Mouse (Mus musculus) natural killer cell, adult 2 months (primary cell): Measurements from ENCODE around the gene Zfp990.
"Not testable (repeated sequence)": the region's sequence is repeated elsewhere in the genome, so short reads cannot be mapped to it uniquely, and the experiment has no call there.

Experiments
- DNase-seq, 2 experiments: peaks; one replicate each; pipeline ENCODE4 v3.0.0; 2022; ENCODE audit warnings: low spot score in 2 of 2

Zfp990 gene

DNA sequence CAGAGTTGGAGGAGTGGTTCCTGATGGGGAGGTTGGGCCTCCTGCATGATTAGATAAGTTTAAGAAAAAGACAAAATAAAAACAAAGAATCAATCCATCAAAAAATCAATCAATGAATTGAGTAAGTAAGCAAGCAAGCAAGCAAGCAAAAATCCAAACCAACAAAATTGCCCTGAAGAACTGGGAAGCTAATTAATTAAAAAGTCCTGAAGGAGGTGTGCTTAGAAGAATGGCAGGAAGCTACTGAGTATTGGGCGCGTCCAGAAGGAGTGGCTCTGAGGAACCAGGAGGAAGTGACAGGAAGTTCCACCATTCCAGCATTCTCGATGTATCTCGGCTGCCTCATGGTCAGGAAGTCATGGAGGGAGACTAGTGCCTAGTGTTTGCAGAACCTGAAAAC, at the start of gene Zfp990:
Zfp990 (plus strand) TSS at position 301 of the 400 bp plus-strand sequence.
- not testable (repeated sequence) for DNase-seq

DNA sequence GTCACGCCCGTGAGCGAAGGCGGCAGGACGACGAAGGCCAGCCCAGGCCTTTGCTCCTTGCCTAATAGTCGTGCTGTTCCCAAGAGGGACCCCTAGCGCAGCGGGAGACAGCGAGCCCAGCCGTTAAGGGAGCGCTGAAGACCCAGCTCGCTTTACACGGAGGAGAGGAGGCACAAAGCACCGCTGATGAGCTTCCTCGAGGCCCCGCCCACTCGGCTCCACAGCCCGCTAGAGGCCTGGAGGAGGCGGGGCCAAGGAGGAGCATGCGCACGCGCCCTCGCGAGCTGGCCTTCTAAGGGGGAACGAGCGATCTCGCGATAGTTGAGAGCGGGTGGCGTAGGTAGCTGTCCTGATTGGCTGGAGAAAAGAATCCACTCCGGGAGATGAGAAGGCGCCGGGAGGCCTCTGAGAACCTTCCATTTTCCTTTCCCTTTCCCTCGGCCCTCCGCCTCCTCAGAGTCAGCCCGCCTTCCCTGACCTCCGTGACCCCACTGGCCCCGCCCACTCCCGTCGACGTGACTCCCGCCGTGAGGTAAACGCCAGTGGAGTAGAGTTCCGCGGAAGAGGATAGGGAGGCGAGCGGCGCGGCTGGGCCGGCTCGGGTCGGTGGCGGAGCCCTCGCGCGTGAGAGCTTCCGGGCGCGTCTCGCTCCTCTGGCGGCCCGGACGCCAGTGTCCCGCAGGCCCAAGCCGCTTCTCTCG, 46.9 kb upstream of the Zfp990 start:
- DNase-seq = peak in 1 of 2 experiments; percentile 14

DNA sequence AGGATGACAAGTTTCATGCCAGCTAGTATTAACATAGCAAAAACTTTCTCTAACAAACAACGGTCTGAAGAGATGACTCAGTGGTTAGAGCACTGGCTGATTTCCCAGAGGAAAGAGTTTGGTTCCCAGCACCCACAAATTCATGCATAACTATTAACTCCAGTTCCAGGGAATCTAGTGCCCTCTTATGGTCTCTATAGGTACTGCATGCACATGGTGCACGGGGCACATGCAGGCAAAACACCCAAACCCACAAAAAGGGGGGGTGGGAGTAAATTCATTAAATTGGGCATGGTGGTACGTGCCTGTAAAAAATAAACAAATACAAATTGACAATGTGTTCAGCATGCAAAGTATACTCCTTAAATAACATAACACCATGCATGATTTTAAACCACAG, 32.4 kb upstream of the Zfp990 start:
- DNase-seq = no peak

DNA sequence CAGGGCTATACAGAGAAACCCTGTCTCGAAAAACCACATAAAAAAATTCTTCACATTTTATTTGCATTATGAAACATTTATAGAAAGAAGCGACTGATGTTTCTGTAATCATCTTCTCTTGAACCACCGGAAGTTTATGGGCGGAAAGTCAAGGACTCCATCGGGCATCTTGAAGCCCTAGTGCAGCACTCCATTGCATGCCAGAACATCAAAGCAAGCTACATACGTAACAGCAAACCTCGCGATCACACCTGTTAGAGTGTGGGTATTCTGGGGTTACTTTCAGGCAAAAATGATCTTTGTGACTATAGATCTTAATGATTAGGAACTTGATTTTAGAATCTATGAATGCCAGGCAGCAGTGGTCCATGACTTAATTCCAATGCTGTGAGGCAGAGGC, 29.9 kb upstream of the Zfp990 start:
- DNase-seq = not testable (repeated sequence)

DNA sequence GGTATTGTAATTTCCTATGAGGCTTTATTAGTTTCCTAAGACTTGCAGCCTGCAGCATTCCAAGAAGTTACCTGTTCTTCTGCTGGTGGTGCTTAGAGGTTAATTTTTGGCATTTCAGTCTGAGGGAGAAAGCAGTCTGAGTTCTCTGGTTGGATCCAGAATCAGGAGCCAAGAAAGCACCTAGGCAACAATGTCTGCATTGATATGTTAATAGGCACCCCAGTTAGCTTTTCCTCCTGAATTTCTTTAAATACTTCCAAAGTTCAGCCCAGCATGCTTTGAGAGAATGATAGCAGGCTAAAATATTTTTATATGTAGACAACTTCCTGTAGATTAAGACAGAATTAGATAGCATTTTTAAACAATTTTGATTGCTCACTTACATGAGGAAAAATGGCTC, 21.2 kb upstream of the Zfp990 start:
- DNase-seq = no peak

DNA sequence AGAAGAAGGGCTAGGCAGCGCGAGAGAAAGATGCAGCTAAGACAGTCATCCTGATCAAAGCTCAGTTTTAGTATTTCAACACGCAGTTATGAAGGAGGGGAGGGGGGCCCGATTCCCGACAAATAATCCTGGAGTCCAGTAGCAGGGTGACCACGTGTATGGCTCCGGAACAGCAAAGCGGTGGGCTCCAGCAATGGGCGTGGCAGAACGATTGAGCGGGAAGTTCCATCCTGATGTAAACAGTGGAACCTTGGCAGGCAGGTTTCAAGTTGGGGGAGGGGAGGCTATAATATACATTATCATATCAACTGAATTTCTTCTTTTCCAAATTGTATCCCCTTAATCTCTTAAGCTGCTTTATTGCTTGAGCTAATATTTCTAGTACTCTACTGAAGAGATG, 18.4 kb upstream of the Zfp990 start:
- DNase-seq = no peak

DNA sequence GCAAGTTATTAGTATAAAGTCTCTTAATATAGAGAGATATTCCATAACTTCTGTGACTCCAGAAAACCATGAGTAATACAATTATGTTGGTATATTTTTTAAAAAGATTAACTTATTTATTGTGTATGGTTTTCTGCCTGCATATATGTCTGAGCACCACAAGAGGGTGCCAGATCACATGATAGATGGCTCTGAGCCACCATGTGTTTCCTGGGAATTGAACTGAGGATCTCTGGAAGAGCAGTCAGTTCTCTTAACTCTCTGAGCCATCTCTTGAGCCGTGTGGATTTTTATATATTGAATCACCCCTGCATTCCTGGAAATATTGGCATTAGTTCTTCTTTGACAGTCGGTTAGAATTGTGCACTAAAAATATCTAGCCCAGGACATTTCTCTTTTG, 17.2 kb upstream of the Zfp990 start:
- DNase-seq = not testable (repeated sequence)

DNA sequence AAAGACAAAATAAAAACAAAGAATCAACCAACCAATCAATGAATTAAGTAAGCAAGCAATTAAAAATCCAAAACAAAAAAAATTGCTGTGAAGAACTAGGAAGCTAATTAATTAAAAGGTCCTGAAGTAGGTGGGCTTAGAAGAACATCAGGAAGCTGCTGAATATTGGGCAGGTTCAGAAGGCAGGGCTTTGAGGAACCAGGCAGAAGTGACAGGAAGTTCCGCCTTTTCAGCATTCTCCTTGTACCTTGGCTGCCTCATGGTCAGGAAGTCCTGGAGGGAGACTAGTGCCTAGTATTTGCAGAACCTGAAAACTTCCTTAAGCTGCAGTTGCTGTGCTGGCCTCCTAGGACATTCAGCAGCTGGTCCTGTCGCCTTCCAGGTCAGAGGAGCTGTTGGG, 4.1 kb downstream of the Zfp990 start:
- not testable (repeated sequence) for DNase-seq

DNA sequence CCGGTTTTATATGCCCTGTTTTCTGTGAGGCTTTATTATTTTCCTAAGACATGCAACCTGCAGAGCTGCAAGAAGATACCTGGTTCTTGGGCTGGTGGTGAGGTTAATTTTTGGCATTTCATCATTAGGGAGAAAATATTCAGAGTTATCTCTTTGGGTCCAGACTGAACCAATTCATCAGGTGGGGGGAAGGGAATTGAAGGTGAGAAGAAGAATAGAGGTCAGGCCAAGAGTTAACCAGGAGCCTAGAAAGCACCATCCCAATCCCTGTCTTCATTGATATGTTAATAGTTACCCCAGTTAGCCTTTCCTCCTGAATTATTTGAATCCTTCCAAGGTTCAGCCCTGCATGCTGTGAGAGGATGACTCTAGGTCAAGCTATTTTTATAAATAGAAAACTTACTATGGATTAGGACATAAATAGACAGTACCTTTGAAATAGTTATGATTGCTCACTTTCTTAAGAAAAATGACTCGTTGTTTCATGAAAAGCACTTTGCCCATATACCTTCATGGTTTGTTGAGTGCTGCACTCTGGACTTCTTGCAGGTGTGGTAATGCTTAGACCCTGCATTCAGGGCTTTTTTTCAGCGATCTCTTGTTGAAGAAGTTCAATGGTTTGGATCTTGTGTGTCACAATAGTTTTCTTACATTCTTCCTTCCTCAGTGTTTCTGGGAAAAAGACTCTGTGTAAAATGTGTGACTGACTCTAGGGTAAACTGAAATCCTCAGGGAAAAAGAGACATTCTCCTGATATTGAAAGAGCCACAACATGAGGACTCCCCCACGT, 5.4 kb downstream of the Zfp990 start:
- not testable (repeated sequence) for DNase-seq

DNA sequence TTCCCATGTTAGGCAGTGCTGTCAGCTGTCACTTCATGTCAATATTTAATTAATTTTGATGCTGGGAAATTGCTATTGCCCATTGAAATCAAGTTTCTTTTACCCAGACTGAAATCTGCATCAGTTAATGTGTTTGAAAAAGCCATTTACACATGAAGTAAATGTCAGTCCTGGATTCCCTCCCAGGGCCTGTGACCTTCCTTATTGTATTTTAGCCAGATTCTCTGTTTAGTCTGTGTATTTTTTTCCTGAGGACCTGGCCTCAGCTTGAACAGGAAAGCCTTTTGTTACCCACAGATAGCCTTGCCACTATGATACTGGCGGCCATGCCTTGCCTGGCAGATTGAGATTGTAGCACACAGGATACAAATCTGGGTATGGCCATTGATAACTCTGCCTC, 6.8 kb downstream of the Zfp990 start:
- DNase-seq = not testable (repeated sequence)

DNA sequence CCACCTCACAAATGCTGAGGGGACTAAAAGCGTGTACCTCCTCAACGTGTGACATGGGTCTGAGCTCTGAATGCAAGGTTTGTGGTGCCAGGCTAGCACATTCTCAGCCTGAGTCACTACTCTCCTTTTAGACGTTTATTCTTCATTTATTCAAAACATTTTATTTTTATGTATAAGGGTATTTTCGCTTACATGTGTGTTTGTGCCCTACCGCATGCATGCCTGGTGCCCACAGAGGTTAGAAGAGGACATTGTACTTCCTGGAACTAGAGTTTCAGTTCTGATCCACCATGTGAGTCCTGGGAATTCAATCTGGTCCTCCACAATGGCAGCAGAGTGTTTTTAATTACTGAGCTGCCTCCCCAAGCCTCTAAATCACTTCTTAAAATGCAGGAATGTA, 33.3 kb downstream of the Zfp990 start:
- not testable (repeated sequence) for DNase-seq

DNA sequence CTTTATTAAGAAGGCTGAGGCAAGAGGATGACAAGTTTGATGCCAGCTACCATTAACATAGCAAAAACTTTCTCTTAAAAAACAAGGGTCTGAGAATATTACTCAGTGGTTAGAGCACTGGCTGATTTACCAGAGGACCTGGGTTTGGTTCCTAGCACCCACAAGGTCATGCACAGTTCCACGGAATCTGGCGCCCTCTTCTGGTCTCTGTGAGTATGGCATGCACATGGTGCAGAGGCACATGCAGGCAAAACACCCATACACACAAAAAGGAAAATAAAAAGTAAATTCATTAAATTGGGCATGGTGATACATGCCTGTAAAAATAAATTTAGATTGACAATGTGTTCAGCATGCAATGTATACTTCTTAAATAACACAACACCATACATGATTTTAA, 34.5 kb downstream of the Zfp990 start:
- not testable (repeated sequence) for DNase-seq

DNA sequence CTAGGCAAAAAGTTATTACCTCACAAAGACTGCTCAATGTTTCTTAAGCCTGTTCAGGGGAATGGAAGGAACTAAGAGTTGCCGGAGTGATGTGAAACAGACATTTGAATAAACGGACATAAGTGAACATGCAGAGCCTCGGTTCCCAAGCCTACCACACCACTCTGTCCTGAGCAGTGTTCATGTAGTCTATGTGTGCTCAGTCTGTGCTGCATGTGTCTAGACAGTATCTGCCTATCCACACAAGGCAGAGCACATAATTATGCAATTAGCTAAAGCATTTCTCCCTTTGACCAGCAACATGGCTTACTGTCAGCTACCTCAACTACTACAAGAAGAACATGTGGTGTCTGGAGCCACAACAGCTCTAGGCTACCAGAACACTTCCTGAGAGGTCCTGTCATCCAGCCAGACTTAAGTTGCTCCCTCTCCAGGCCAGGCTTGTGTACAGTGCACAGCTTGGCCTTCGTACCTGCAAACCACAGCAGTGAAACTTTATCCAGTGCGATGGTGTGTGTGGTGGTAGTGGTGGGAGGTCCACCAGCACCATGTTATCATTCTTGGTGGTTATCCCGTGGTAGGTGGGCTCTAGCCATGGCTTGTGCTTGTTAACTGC, 35.3 kb downstream of the Zfp990 start:
- not testable (repeated sequence) for DNase-seq

DNA sequence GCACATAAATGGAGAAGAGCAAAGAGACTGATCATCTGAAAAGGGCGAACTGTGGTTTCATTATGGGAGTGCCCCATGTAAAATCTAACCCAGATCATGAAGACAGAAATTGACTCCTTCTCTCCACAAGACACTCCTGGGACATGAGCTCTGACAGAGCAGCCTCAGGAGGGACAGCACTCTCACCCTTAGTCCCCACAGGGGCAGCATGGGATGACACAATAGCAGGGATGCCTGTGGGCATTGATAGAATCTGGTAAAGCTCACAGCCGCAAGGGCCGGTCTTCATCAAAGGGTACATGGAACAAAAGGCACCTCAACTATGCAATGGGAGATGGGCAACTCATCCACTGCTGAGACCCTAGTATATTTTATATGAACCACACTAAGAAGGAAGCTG, 35.9 kb downstream of the Zfp990 start:
- DNase-seq = not testable (repeated sequence)

DNA sequence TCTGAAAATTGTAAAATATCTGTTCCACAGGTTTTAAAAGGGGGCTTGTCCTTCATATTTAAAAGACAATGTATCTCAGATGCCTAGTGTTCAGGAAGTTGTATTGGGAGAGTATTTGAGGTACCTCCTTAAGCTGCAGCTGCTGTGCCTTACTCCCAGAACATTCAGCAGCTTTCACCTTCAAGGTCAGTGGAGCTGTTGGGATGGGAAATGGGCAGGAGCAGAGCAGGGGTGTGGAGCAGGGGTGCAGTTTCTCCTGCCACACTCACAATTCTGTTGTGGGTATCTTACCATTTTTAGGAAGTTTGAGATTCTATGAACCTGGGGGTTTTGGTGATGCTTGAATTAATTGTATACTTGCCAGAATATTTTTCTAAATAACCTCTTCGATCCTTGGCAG, 46.1 kb downstream of the Zfp990 start:
- no peak for DNase-seq

DNA sequence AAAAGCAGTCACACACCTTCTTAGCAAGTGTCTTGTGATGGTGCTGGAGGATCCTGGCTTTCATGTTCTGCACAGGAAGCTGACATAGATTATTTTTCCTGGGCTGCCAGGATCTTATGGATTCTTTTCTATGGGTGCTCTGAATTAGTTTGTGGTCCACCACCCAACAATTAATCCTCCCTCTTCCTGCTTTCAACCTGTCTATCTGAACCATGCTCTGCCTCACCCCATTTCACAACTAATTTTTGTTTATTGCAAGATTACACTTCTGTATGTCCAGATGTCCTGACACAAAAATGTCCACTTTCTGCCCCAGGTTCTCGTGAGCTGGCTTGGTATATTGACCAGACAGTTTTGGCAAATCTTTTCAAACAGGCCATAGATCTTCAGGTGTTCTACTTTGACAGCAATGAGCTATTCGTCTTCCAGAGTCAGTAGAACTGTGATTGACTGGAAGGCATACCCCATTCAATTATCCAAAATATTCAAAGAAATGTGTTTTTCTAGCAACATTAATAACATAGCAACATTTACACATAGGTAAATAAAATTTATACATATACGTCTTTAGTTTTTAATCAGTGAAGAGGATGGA, 49.0 kb downstream of the Zfp990 start:
- DNase-seq = no peak

DNA sequence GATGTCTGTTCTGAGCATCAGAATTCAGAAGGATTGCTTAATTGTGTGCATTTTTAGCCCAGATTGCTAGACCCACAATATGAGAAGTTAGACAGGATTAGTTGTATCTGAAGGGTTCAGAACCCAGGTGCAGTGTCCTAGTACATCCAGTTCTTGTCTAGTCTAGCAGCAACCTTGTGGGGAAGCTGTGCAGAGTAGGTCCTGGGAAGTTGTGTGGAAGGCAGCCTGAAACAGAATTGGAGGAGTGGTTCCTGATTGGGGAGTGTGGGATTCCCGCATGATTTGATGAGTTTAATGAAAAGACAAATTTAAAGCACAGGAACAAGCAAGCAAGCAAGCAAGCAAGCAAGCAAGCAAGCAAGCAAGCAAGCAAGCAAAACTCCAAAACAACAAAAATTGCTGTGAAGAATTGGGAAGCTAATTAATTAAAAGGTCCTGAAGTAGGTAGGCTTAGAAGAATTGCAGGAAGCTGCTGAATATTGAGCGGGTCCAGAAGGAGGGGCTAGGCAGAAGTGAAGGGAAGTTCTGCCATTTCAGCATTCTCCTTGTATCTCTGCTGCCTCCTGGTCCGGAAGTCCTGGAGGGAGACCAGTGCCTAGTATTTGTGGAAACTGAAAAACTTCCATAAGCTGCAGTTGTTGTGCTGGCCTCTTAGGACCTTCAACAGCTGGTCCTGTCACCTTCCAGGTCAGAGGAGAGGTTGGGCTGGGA, 53.7 kb downstream of the Zfp990 start:
- no peak for DNase-seq

DNA sequence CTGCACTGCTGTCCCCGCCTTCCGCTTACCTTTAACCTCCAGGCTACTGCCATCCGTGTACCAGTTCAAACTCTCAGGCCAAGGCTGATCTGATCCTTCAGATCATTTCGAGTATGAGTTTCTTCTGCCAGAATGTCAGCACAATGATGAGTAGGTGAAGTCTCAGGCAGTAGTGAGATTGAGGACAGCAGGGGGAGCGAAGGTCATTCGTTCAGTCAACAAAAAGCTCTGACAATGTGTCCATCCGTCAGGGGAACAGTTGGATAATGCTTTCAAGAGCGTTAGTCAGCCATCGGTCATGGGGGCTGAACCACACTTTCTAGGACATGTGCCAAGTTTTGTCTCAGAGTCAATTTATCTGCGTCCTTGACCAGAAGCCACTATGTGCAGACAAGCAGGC, 59.9 kb downstream of the Zfp990 start:
- DNase-seq = not testable (repeated sequence)

DNA sequence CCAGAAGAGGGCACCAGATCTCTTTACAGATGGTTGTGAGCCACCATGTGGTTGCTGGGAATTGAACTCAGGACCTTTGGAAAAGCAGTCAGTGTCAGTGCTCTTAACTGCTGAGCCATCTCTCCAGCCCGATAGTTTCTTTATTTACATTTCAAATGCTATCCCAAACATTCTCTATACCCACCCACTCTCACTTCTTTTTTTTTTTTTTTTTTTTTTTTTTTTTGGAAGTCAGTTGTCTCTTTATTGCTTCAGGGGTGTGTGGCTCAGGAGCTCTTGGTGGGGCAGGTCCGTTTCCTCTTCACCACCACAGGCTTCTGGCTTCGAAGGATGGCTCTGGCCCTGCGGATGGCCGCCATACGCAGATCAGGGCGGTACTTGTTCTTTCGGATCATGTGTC, 66.1 kb downstream of the Zfp990 start:
- not testable (repeated sequence) for DNase-seq

DNA sequence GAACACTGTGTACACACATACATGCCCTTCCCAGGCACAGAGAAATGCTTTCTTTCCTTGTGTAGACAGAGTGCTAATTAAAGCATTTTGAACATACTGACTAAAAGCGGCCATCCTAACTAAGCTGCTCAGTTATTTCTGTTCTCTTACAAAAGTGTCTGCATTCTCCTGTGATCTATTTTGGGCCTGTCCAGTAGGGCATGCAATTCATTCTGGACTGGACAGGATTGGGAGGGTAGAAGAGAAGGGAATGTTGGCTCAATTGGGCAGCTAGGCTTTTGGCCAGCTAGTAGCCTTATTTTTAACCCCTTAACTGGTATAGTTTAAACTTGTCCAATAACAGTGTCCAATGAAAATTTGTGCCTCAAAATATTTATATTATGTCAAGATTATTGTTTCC, 69.8 kb downstream of the Zfp990 start:
- DNase-seq = not testable (repeated sequence)

DNA sequence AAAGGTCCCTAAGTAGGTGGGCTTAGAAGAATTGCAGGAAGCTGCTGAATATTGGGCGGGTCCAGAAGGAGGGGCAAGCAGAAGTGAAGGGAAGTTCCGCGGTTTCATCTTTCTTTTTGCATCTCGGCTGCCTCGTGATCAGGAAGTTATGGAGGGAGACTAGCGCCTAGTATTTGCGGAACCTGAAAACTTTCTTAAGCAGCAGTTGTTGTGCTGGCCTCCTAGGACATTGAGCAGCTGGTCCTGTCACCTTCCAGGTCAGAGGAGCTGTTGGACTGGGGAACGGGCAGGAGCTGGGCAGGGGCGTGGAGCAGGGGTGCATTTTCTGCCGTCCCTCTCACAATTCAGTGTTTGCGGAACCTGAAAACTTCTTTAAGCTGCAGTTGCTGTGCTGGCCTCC, 74.5 kb downstream of the Zfp990 start, which contains the start of gene Gm13212:
Gm13212 (plus strand) TSS at position 89 of the 400 bp plus-strand sequence.
- peak; percentile 45 to 47 for DNase-seq

DNA sequence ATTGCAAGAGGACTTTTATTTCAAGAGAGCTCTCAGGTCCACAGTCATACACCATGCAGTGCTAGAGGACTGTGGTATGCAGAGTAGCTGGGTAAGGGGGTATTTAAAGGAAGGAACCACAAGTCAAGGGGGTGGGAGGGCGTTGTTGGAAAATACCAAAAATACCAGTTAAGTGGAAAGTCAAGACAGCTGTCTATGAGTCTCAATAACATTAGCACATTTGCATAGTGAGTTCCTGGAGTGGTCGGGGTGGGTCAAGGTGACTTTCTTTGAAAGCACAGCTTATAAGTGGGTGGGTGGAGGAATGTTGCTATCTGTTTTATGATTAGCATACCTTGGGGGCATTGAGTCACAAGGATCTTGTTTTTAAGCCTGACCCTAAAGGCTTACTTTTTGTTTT, 75.5 kb downstream of the Zfp990 start:
- DNase-seq = not testable (repeated sequence)
